Mouse (Mus musculus): Measurements from ENCODE around the gene Ccnd3. TPM values are rescaled to one million over a fixed set of nuclear protein-coding genes. Genes with fewer than 3 reads are reported as not detected.

Gene Ccnd3
- total and polyA plus RNA-seq, 2 experiments from 2014 or later = 41.1 to 52.6 TPM

- Histone ChIP-seq H3K4me1 (ENCODE audit: insufficient read depth, low read length) (no peaks in the 10 kb centered on the region), H3K27ac (ENCODE audit: low read depth, low read length) (no peak overlapping the region), H3K4me3 (ENCODE audit: low read depth, low read length) (no peak overlapping the region), H3K9ac (replicated peaks; ENCODE audit: low read length, poor library complexity, severe bottlenecking) (no peak overlapping the region), H3K9me3 (ENCODE audit: low read length) (no peaks in the 10 kb centered on the region), H3K27me3 (ENCODE audit: insufficient read depth, low read length) (no peaks in the 10 kb centered on the region), H3K4me2 (ENCODE audit: low read depth, low read length, poor library complexity, severe bottlenecking) (no peak overlapping the region), H3K36me3 (ENCODE audit: insufficient read depth, low read length) (peaks cover 32% of the 10 kb centered on the region)
- 93% methylated on average over 5 of the region's 5 CpGs for WGBS
- DNase-seq (ENCODE audit: low spot score) (no peak), ATAC-seq (ENCODE audit: low FRiP score) (no peak)
- no peak for TF ChIP-seq CTCF (IDR thresholded peaks at IDR 0.05)
Observed at GRCm38 (mm10) chr17:47626031-47626430, 121.2 kb downstream of the Ccnd3 start.

- H3K27ac ChIP-seq (ENCODE audit: low read depth, low read length) = no peak overlapping the region
- no peak overlapping the region for H3K4me2 ChIP-seq (ENCODE audit: low read depth, low read length, poor library complexity, severe bottlenecking)
- no peak overlapping the region for H3K4me3 ChIP-seq (ENCODE audit: low read depth, low read length)
- H3K9me3 ChIP-seq (ENCODE audit: low read length) = no peaks in the 10 kb centered on the region
- H3K4me1 ChIP-seq (ENCODE audit: insufficient read depth, low read length) = peaks cover 7% of the 10 kb centered on the region; the same call in 1 of the 2 replicates
- H3K27me3 ChIP-seq (ENCODE audit: insufficient read depth, low read length) = no peaks in the 10 kb centered on the region
- DNase-seq (ENCODE audit: low spot score) (no peak), ATAC-seq (ENCODE audit: low FRiP score) (no peak)
- no peak overlapping the region for H3K9ac ChIP-seq (replicated peaks; ENCODE audit: low read length, poor library complexity, severe bottlenecking)
- peaks cover 22% of the 10 kb centered on the region for H3K36me3 ChIP-seq (ENCODE audit: insufficient read depth, low read length)
- TF ChIP-seq CTCF (IDR thresholded peaks at IDR 0.05) = peak; percentile 42
- WGBS = 88% methylated on average over 2 of the region's 2 CpGs
Observed at GRCm38 (mm10) chr17:47627791-47628190, 122.9 kb downstream of the Ccnd3 start.

GRCm38 (mm10) chr17:47628851-47629676 lies 124.2 kb downstream of the Ccnd3 start:
- no peaks in the 10 kb centered on the region for H3K27me3 ChIP-seq (ENCODE audit: insufficient read depth, low read length)
- H3K4me3 ChIP-seq (ENCODE audit: low read depth, low read length) = peak overlapping the region; percentile 70
- peaks cover 9% of the 10 kb centered on the region for H3K36me3 ChIP-seq (ENCODE audit: insufficient read depth, low read length)
- TF ChIP-seq CTCF (IDR thresholded peaks at IDR 0.05) = 0 out of 2 replicates have a peak, but pooled peaks have one; percentile 1
- H3K4me1 ChIP-seq (ENCODE audit: insufficient read depth, low read length) = peaks cover 7% of the 10 kb centered on the region; the same call in 1 of the 2 replicates
- H3K9me3 ChIP-seq (ENCODE audit: low read length) = no peaks in the 10 kb centered on the region
- WGBS = under 1% methylated on average over 54 of the region's 63 CpGs
- peak overlapping the region; percentile 87 for H3K27ac ChIP-seq (ENCODE audit: low read depth, low read length)
- peak overlapping the region; percentile 86 for H3K4me2 ChIP-seq (ENCODE audit: low read depth, low read length, poor library complexity, severe bottlenecking)
- DNase-seq (ENCODE audit: low spot score) (peak; percentile 97), ATAC-seq (ENCODE audit: low FRiP score) (peak; percentile 95)
- peak overlapping the region; percentile 72 for H3K9ac ChIP-seq (replicated peaks; ENCODE audit: low read length, poor library complexity, severe bottlenecking)

- H3K9me3 ChIP-seq (ENCODE audit: low read length) = no peaks in the 10 kb centered on the region
- DNase-seq (ENCODE audit: low spot score) = peak; percentile 38
- no peaks in the 10 kb centered on the region for H3K27me3 ChIP-seq (ENCODE audit: insufficient read depth, low read length)
- H3K36me3 ChIP-seq (ENCODE audit: insufficient read depth, low read length) = peaks cover 8% of the 10 kb centered on the region
- H3K4me3 ChIP-seq (ENCODE audit: low read depth, low read length) = peak overlapping the region; percentile 70
- WGBS = under 1% methylated on average over 60 of the region's 61 CpGs
- peaks cover 7% of the 10 kb centered on the region; the same call in 1 of the 2 replicates for H3K4me1 ChIP-seq (ENCODE audit: insufficient read depth, low read length)
- H3K4me2 ChIP-seq (ENCODE audit: low read depth, low read length, poor library complexity, severe bottlenecking) = peak overlapping the region; percentile 86
- no peak for TF ChIP-seq CTCF (IDR thresholded peaks at IDR 0.05)
- H3K9ac ChIP-seq (replicated peaks; ENCODE audit: low read length, poor library complexity, severe bottlenecking) = peak overlapping the region; percentile 72
- ATAC-seq (ENCODE audit: low FRiP score) = peak; percentile 32
- H3K27ac ChIP-seq (ENCODE audit: low read depth, low read length) = peak overlapping the region; percentile 87
Observed at GRCm38 (mm10) chr17:47629717-47630677, 125.1 kb downstream of the Ccnd3 start.

- ATAC-seq (ENCODE audit: low FRiP score) (no peak), DNase-seq (ENCODE audit: low spot score) (no peak)
- 1% methylated on average over 3 of the region's 3 CpGs for WGBS
- peaks cover 9% of the 10 kb centered on the region for H3K36me3 ChIP-seq (ENCODE audit: insufficient read depth, low read length)
- TF ChIP-seq CTCF (IDR thresholded peaks at IDR 0.05) = no peak
- H3K27me3 ChIP-seq (ENCODE audit: insufficient read depth, low read length) = no peaks in the 10 kb centered on the region
- H3K4me2 ChIP-seq (ENCODE audit: low read depth, low read length, poor library complexity, severe bottlenecking) = peak within 1 kb of the TSS; percentile 86
- H3K4me3 ChIP-seq (ENCODE audit: low read depth, low read length) = peak within 1 kb of the TSS; percentile 70
- no peaks in the 10 kb centered on the region for H3K9me3 ChIP-seq (ENCODE audit: low read length)
- peak within 1 kb of the TSS; percentile 72 for H3K9ac ChIP-seq (replicated peaks; ENCODE audit: low read length, poor library complexity, severe bottlenecking)
- H3K4me1 ChIP-seq (ENCODE audit: insufficient read depth, low read length) = peaks cover 7% of the 10 kb centered on the region; the same call in 1 of the 2 replicates
- peak within 1 kb of the TSS; percentile 87 for H3K27ac ChIP-seq (ENCODE audit: low read depth, low read length)
Observed at GRCm38 (mm10) chr17:47630678-47631065, 125.8 kb downstream of the Ccnd3 start, which contains the start of gene Usp49. Usp49 (plus strand) TSS chr17:47630690.

Data from midbrain, postnatal 0 days (tissue).